Mouse (Mus musculus) monocyte, adult 5-6 weeks (primary cell): ENCODE results near the gene Aebp1. TPM values are rescaled to one million over a fixed set of nuclear protein-coding genes. Genes with fewer than 3 reads are reported as not detected.
A peak's percentile ranks its signal among the peaks of the same experiment; 100 is the strongest.

ENCODE experiments used
- ATAC-seq: fragments of 153-309, 156-312 bp; replicated peaks from 2 replicates; pipeline ENCODE4 v1.8.0; 2017; ENCODE audit warnings: mild to moderate bottlenecking; ENCODE audit not compliant: low TSS enrichment, insufficient number of reproducible peaks, severe bottlenecking, poor library complexity, low FRiP score
- total RNA-seq: library from RNA; stranded (forward); fragments of 200-1000, 200-491, 200-594 nt; gene quantifications from 3 replicates; pipeline ENCODE4 v1.2.3, GENCODE M21; 2017

The Aebp1 gene
- total RNA-seq, 1 experiment from 2014 or later: not detected

DNA sequence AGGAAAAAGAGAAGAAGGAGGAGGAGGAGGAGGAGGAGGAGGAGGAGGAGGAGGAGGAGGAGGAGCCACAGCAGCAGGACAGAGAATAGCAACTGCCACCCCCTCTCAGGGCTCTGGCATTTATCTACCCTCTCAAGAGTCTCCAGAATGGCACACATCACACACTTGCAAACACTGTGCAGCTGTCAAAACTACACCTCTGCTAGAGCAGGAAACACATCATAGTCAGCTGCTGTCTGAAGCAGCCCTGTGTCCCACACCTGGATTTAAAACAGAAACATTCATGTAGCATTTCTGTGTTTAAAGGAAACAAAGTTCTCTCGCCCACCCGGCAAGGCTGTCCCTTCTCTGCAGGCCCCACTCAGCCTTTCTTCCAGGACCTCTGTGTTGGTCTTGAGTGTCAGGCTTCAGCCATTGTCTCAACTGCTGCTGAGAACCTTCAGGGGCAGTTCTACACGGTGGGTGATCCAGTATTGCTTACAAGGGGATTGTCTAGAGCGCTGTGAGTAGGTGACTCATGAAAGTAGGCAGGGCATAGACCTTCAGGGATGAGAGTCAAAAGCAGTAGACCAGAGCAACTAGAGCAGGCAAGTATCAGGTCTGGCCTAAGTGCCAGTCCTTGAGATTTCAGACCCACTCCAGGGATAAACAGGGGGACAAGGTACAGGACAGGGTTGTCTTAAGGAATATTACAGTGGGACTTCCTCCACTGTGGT lies 10.6 kb upstream of the Aebp1 start:
- ATAC-seq: no peak

DNA sequence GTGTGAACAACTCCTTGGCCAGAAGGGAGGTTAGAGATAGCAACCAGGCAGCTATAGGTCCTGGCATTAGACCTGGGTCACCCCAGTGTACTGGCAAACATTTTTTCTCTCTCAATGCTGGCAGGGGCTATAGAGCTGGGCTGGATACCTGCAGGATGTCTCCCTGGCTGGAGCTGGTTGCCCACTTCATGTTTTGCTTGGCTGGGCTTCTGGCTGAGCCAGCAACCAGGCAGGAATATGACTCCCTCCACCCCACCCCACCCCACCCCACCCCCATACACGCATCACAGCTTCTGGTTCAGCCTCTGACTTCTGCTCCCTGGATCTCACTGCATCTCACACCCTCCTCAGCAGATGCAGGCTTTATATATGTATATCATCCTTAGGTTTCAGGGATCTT lies 9.4 kb upstream of the Aebp1 start:
- no peak for ATAC-seq

DNA sequence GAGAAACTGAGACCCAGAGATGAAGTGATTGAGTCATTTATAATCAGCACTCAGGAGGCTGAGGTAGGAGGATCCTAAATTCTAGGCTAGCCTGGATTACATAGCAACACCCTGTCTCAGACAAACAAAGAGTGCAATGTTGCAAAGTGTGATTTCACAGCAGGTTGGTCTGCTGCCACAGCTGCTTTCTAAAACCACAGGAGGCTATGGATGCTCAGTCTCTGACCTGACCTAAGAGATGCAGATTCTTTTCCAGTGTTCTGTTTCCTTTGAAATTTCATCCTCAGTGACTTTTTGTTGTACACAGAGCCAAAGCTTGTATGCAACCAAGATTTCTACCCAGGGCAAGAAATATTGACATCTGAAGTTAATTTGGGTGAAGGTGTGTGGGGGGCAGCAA lies 6.3 kb upstream of the Aebp1 start:
- no peak for ATAC-seq

DNA sequence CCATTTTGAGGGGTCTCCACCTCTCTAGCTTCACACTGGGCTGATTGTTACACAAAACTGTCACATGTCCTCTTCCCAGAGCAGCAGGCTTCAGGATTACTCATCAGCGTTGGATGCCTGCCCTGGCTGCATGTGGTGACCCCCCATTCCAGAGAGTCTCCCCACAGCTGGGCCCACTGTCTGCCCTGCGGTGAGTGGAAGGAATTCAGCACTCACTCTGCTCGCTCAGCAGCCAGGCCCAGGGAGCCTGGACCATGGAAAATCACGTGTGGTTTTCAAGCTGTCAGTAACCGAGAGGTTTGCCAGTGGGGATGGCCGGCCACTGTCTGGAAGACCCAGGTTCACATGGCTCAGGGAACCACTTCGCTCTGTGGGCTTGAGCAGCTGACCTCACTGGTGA lies 5.8 kb upstream of the Aebp1 start:
- ATAC-seq: no peak

- no peak for ATAC-seq
Observed at GRCm38 (mm10) chr11:5856479-5857130, 5.1 kb upstream of the Aebp1 start.

GRCm38 (mm10) chr11:5858723-5859122 lies 3.0 kb upstream of the Aebp1 start:
- no peak for ATAC-seq

- no peak for ATAC-seq
Observed at GRCm38 (mm10) chr11:5859883-5860550, 1.7 kb upstream of the Aebp1 start.

- ATAC-seq: no peak
Observed at GRCm38 (mm10) chr11:5860639-5861038, 1.1 kb upstream of the Aebp1 start.

DNA sequence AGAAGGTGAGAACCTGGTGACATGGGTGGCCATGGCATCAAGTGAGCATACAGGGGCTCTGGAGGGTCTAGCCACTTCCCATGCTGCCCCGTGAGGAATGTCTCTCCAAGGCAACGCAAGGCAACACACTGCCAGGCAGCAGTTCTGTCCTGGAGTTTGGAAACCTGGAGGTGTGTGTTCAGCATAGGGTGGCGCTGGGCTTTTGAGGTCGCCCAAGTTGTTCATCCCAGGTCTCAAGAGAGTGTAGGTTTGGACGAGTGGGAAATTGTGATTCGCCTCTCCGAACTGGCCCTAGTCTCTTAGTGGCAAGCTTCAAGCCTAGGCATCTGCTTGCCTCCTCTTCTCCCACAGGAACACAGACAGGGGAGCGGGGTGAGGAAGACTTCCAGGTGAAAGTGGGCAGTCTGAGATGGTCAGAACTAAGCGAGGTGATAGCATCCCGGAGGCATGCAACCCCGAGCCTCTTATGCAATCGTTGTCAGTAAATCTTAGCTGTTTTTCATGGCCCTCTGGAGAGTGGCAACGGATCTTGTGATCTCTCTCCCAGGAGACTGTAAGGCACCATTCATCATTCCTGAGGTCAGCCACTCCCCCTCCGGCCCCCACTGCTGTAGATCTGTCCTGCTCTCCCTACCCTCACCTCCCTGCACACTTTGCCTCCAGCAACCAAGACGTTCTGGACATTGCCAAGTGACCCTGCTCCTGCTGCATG lies 803 bp downstream of the Aebp1 start:
- no peak for ATAC-seq

GRCm38 (mm10) chr11:5867196-5867595 lies 5.4 kb downstream of the Aebp1 start:
- ATAC-seq: no peak

GRCm38 (mm10) chr11:5868324-5868723 lies 6.6 kb downstream of the Aebp1 start:
- no peak for ATAC-seq

- no peak for ATAC-seq
Observed at GRCm38 (mm10) chr11:5869331-5869730, 7.6 kb downstream of the Aebp1 start.

GRCm38 (mm10) chr11:5870069-5870468 lies 8.3 kb downstream of the Aebp1 start:
- ATAC-seq: no peak

DNA sequence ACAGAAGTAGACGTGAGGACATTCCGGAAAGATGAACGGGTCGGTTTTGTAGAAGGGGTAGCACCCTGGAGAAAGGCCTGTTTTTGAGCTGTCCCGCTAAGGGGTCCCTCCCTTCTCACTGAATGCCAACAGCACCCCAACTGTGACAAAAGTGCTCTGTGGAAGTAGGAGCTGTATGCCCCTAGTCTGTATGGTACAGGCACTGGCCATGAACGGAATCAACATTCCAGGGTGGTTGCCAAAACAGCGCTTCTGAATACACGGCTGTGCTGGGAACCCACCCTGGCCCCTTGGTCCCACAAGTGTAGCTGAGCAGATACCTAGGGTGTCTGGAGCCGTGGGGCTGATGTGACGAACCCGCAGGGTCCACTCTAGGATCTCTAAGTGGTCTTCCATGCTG lies 11.0 kb downstream of the Aebp1 start:
- ATAC-seq: no peak

- ATAC-seq: no peak
Observed at GRCm38 (mm10) chr11:5873192-5873591, 11.4 kb downstream of the Aebp1 start.

DNA sequence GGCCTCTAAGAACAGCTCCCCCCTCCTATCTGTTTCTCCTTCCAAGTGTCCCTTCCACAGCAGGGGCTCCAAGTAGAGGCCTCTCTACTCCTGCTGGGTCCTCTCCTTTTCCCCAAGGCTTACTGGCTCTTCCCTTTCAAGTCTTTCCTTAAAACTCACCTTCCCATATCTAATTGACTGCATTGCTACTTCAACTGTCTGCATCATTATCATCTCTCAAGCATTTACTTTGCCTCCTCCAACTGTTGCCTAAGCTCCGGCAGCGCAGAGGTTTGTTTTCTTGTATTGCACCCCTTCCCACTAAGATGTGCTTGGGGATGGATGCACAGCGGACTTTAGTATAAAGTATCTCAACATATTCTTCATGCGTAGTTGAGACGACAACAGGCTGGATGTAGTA lies 15.7 kb downstream of the Aebp1 start:
- ATAC-seq: no peak

DNA sequence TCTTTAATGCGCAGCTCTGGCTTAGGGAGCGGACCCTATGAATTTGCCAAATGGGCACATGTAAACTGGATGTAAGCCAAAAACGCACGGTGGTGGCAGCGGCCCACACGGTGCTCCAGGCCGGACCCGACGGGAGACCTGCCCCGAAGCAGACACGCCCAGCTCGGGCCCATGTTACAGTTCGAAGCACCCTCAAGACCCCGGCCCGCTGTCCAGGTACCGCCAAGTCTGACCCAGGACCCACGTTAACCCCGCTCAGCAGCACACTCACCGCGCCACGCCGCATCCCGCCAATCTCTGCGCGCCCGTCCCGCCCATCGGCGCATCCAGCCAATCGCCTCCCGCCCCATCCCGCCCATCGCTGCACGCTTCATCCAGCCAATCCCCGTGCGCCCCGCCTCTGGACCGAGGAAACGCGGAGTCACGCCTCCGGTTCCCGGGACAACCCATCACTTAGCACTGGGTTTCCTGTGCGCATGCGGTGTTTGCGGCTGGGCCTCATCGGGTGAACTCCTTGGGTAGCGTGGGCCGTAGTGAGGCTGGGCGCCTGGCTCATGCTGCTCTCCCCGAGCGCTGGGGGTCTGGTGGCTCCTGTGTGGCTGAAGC lies 16.3 kb downstream of the Aebp1 start, which contains the start of gene Pold2:
Pold2 (minus strand) TSS at position 372 of the 606 bp plus-strand sequence.
- peak; percentile 94 for ATAC-seq

GRCm38 (mm10) chr11:5878661-5879060 lies 16.9 kb downstream of the Aebp1 start:
- ATAC-seq: no peak

GRCm38 (mm10) chr11:5879905-5880304 lies 18.2 kb downstream of the Aebp1 start:
- ATAC-seq: no peak
